Mouse (Mus musculus): ENCODE data around the gene Bcas2. TPM values are rescaled to one million over a fixed set of nuclear protein-coding genes. Genes with fewer than 3 reads are reported as not detected.
A peak's percentile ranks its signal among the peaks of the same experiment; 100 is the strongest.

The Bcas2 gene
- polyA plus RNA-seq, 1 experiment, result 82.1 TPM

DNA sequence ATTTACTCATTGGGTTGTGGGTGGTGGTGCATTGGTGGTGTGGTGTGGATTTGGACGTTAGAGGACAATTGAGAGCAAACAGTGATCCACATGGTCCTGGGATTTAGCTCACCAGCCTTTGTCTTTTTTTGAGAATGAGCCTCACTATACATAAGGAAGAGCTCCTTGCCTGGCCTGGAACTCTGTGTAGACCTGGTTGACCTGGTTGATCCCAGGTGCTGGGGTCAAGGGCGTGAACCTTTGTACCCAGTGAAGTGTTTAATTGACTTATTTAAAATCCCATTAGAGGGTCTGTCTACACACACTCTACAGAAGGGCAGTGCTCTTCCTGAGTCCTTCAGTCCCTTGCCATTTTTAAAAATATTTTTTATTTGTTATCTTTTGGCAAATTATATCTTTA, 26.1 kb upstream of the Bcas2 start:
- no peaks in the 10 kb centered on the region for H3K36me3 ChIP-seq (ENCODE audit: control insufficient read depth, insufficient read depth, low read length)
- H3K4me1 ChIP-seq (ENCODE audit: control insufficient read depth, insufficient read depth, low read length), result no peaks in the 10 kb centered on the region
- TF ChIP-seq CTCF (IDR thresholded peaks at IDR 0.05; ENCODE audit: control insufficient read depth, insufficient read depth, insufficient replicate concordance, low read depth, low read length) (no peak), POLR2A (IDR thresholded peaks at IDR 0.05; ENCODE audit: control insufficient read depth, low read depth, low read length) (no peak)
- no peak overlapping the region for H3K4me3 ChIP-seq (ENCODE audit: control insufficient read depth, low read depth, low read length)
- no peak overlapping the region for H3K27ac ChIP-seq (ENCODE audit: control insufficient read depth, insufficient read depth, low read depth, low read length)
- H3K27me3 ChIP-seq (ENCODE audit: control insufficient read depth, insufficient read depth, low read length), result no peaks in the 10 kb centered on the region

- Histone ChIP-seq H3K27ac (ENCODE audit: control insufficient read depth, insufficient read depth, low read depth, low read length) (no peak overlapping the region), H3K4me1 (ENCODE audit: control insufficient read depth, insufficient read depth, low read length) (no peaks in the 10 kb centered on the region), H3K27me3 (ENCODE audit: control insufficient read depth, insufficient read depth, low read length) (no peaks in the 10 kb centered on the region), H3K36me3 (ENCODE audit: control insufficient read depth, insufficient read depth, low read length) (no peaks in the 10 kb centered on the region), H3K4me3 (ENCODE audit: control insufficient read depth, low read depth, low read length) (no peak overlapping the region)
- TF ChIP-seq POLR2A (IDR thresholded peaks at IDR 0.05; ENCODE audit: control insufficient read depth, low read depth, low read length), result no peak
- TF ChIP-seq CTCF (IDR thresholded peaks at IDR 0.05; ENCODE audit: control insufficient read depth, insufficient read depth, insufficient replicate concordance, low read depth, low read length), result no peak
Measured at GRCm38 (mm10) chr3:103145791-103146190, 25.7 kb upstream of the Bcas2 start.

GRCm38 (mm10) chr3:103146330-103147166, 24.9 kb upstream of the Bcas2 start:
- Histone ChIP-seq H3K27ac (ENCODE audit: control insufficient read depth, insufficient read depth, low read depth, low read length) (no peak overlapping the region), H3K36me3 (ENCODE audit: control insufficient read depth, insufficient read depth, low read length) (no peaks in the 10 kb centered on the region), H3K4me1 (ENCODE audit: control insufficient read depth, insufficient read depth, low read length) (no peaks in the 10 kb centered on the region), H3K4me3 (ENCODE audit: control insufficient read depth, low read depth, low read length) (no peak overlapping the region), H3K27me3 (ENCODE audit: control insufficient read depth, insufficient read depth, low read length) (no peaks in the 10 kb centered on the region)
- TF ChIP-seq POLR2A (IDR thresholded peaks at IDR 0.05; ENCODE audit: control insufficient read depth, low read depth, low read length) (no peak), CTCF (IDR thresholded peaks at IDR 0.05; ENCODE audit: control insufficient read depth, insufficient read depth, insufficient replicate concordance, low read depth, low read length) (no peak)

DNA sequence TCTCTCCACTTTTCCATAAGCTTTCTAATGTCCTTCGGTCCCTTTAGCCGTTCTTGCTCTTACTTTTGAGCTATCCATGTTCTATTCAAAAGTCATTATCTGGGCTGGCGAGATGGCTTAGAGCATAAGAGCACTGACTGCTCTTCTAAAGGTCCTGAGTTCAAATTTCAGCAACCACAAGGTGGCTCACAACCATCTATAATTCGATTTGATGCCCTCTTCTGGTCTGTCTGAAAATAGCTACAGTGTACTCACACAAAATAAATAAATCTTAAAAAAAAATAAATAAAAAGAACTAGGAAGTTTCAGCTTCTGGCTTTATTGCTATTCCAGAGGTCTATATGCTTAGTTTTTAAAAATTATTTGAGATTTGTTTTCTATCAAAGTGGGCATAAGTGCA, 23.7 kb upstream of the Bcas2 start:
- Histone ChIP-seq H3K27me3 (ENCODE audit: control insufficient read depth, insufficient read depth, low read length) (no peaks in the 10 kb centered on the region), H3K27ac (ENCODE audit: control insufficient read depth, insufficient read depth, low read depth, low read length) (no peak overlapping the region), H3K36me3 (ENCODE audit: control insufficient read depth, insufficient read depth, low read length) (no peaks in the 10 kb centered on the region), H3K4me1 (ENCODE audit: control insufficient read depth, insufficient read depth, low read length) (no peaks in the 10 kb centered on the region), H3K4me3 (ENCODE audit: control insufficient read depth, low read depth, low read length) (no peak overlapping the region)
- no peak for TF ChIP-seq CTCF (IDR thresholded peaks at IDR 0.05; ENCODE audit: control insufficient read depth, insufficient read depth, insufficient replicate concordance, low read depth, low read length)
- TF ChIP-seq POLR2A (IDR thresholded peaks at IDR 0.05; ENCODE audit: control insufficient read depth, low read depth, low read length), result no peak

GRCm38 (mm10) chr3:103148941-103149340, 22.5 kb upstream of the Bcas2 start:
- H3K36me3 ChIP-seq (ENCODE audit: control insufficient read depth, insufficient read depth, low read length), result no peaks in the 10 kb centered on the region

GRCm38 (mm10) chr3:103153761-103154160, 17.7 kb upstream of the Bcas2 start:
- TF ChIP-seq POLR2A (IDR thresholded peaks at IDR 0.05; ENCODE audit: control insufficient read depth, low read depth, low read length) (no peak), CTCF (IDR thresholded peaks at IDR 0.05; ENCODE audit: control insufficient read depth, insufficient read depth, insufficient replicate concordance, low read depth, low read length) (peak; percentile 45; the same call in 1 of the 2 replicates)
- H3K36me3 ChIP-seq (ENCODE audit: control insufficient read depth, insufficient read depth, low read length), result no peaks in the 10 kb centered on the region
- no peak overlapping the region for H3K27ac ChIP-seq (ENCODE audit: control insufficient read depth, insufficient read depth, low read depth, low read length)
- H3K4me1 ChIP-seq (ENCODE audit: control insufficient read depth, insufficient read depth, low read length), result no peaks in the 10 kb centered on the region
- H3K27me3 ChIP-seq (ENCODE audit: control insufficient read depth, insufficient read depth, low read length), result no peaks in the 10 kb centered on the region
- H3K4me3 ChIP-seq (ENCODE audit: control insufficient read depth, low read depth, low read length), result no peak overlapping the region

More at GRCm38 (mm10) chr3:103148941-103149340, 22.5 kb upstream of the Bcas2 start:
- no peak overlapping the region for H3K4me3 ChIP-seq (ENCODE audit: control insufficient read depth, low read depth, low read length)
- TF ChIP-seq CTCF (IDR thresholded peaks at IDR 0.05; ENCODE audit: control insufficient read depth, insufficient read depth, insufficient replicate concordance, low read depth, low read length) (no peak), POLR2A (IDR thresholded peaks at IDR 0.05; ENCODE audit: control insufficient read depth, low read depth, low read length) (no peak)
- H3K27ac ChIP-seq (ENCODE audit: control insufficient read depth, insufficient read depth, low read depth, low read length), result no peak overlapping the region
- H3K4me1 ChIP-seq (ENCODE audit: control insufficient read depth, insufficient read depth, low read length), result no peaks in the 10 kb centered on the region
- H3K27me3 ChIP-seq (ENCODE audit: control insufficient read depth, insufficient read depth, low read length), result no peaks in the 10 kb centered on the region

DNA sequence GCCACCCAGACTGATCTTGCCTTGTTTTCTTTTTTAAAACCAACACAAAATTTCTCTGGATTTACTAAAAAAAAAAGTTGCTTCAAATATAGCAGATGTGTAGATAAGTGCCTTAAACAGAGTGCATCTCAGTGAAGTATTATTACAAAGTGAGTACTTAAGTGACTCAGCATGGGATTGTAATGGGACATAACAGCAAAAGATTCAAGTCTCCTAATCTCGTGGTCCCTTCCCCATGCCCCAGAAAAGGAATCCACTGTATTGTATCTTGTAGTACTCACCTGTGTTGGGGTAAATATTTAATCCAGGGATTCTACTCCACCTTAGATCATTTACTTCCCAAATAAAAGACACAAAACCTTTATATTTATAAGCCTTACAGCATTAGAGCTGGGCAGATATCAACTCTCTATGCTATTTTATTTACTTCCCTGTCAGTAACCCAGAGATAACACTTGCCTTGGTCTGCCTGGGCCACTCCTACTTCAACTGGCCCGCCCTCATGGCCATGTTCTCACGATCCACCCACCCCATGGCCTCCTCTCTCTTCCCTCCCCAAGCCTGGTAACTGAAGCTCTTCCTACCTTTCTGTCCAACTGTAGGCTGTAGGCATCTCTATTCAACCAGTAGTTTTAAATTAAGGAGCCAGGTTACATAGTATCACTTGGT, 12.1 kb upstream of the Bcas2 start:
- Histone ChIP-seq H3K36me3 (ENCODE audit: control insufficient read depth, insufficient read depth, low read length) (no peaks in the 10 kb centered on the region), H3K4me3 (ENCODE audit: control insufficient read depth, low read depth, low read length) (no peak overlapping the region)
- TF ChIP-seq CTCF (IDR thresholded peaks at IDR 0.05; ENCODE audit: control insufficient read depth, insufficient read depth, insufficient replicate concordance, low read depth, low read length), result no peak
- TF ChIP-seq POLR2A (IDR thresholded peaks at IDR 0.05; ENCODE audit: control insufficient read depth, low read depth, low read length), result no peak

More for the DNA sequence above, 12.1 kb upstream of the Bcas2 start:
- Histone ChIP-seq H3K27me3 (ENCODE audit: control insufficient read depth, insufficient read depth, low read length) (no peaks in the 10 kb centered on the region), H3K27ac (ENCODE audit: control insufficient read depth, insufficient read depth, low read depth, low read length) (no peak overlapping the region), H3K4me1 (ENCODE audit: control insufficient read depth, insufficient read depth, low read length) (no peaks in the 10 kb centered on the region)

Data from testis, adult 2 months (tissue).